Mouse (Mus musculus): ENCODE measurements around the gene Cst9.

Gene Cst9

DNA sequence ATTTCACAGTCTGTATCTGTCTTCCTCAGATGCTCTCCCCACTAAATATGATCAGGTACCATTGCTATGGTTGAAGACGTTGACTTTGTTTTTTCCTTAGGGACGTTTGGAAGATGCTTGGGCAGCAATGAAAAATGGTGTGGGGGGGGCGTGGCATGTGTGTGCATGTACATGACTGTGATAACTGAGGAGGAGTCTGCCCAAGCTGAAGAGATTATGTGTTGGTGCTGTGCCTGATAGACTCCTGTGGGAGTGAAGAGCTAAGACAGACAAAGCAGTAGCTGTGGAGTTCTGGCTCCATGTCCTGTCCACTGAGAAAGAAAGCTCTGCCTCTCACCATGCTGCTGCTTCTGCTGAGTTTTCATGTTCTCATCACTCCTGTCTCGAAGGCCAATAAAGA is at the start of gene Cst9:
Gene Cst9, plus strand, starts transcription at position 236 of the 400 bp plus-strand sequence.
- no peak for DNase-seq

DNA sequence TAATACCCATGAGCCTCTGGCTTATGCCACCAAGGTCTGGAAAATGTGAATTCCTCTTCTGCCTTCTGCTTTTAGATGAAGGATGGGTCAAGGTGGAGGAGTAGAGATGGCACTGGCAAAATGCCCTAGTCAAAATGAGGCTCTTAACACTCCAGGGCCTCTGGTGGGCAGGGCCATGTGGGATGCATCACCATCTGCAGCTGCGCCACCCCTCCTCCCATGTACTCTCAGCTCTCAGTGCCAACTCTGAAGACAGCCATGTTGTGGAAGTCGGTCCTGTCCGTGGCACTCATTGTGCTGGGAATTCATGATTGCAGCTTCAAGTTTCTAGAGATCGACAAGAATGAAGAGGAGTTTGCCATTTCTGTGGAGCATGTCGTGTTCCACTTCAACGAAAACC is 45.8 kb upstream of the Cst9 start, which contains the start of gene Cst12:
Gene Cst12, plus strand, starts transcription at position 220 of the 400 bp plus-strand sequence.
- DNase-seq, result no peak

DNA sequence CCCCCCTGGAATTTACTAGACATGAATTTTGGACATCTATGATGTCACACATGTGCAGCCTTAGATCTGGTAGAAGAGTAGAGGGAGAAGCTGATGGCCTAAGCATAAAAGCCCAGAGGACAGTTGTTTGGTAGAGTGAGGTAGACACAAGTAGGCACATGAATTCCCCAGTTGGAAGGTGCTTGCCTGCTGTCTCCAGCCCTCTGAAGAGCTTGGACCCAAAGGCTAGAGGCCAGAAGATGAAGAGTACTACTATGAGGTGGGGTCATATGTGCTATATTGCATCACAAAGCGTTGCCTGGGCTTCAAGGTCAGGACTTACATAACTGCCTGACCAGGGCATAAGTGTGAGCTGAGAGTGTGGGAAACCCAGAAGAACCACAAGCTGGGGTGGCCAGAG is 36.5 kb upstream of the Cst9 start, which contains the start of gene Cst8:
Gene Cst8, plus strand, starts transcription at position 301 of the 400 bp plus-strand sequence.
- DNase-seq, result no peak

DNA sequence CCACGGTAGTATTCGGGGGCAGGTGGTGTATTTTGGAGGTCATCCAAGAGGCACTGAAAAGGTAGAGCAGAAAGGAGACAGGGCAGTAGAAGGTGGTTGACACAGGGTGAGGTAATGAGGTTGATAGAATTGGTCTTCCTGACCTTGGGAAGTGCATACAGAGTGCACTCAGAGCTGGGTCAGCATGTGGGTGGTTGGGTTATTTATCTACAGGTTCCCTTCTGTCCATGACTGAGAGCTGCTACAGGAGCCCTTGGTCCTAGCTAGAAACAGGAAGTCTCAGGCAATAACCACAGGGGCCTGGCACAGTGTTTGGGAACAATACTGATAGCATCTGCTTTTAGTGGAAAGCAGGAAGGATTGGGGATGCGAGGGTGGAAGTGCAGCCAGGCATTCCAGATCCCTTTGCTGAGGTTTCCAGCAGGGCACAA is 33.4 kb upstream of the Cst9 start:
- peak; percentile 2 for DNase-seq

DNA sequence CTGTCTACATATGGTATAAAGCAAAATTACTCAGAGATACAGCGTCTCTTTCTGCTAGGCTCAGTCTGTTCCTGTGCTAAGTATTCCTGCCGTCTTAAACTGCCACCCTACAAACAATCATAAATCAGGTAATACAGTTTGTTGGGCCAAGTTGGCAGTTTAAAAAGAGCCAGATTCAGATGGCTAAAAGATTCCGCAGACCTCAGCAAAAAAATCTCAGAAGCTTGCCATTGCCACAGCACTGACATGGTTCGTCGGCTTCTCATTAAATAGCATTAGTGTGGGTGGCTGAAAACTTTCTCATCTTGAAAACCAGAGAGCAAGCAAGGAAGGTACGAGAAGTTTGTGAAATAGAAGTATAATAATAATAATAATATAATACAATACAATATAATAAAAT is 28.3 kb upstream of the Cst9 start:
- no peak for DNase-seq

DNA sequence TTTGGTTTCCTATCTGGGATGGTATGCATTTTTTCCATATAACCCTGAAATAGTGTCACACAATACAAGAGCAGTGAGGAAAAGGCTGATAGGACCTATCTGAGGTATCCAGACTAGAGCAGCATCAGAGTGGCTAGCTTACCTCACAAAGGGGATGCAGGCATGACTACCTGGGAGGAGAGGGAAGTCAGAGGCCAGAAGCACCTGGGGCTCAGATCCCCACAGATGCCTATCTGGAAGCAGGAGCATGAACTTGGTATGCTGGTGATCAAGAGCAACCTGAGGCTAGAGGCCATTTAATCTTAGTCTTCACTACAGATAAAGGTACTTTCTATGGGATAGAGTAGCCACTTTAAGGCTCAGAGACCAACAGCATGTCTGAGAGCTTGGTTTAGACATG is 15.0 kb upstream of the Cst9 start, which contains the start of gene Cst13:
Gene Cst13, plus strand, starts transcription at position 173 of the 400 bp plus-strand sequence.
- DNase-seq, result no peak

DNA sequence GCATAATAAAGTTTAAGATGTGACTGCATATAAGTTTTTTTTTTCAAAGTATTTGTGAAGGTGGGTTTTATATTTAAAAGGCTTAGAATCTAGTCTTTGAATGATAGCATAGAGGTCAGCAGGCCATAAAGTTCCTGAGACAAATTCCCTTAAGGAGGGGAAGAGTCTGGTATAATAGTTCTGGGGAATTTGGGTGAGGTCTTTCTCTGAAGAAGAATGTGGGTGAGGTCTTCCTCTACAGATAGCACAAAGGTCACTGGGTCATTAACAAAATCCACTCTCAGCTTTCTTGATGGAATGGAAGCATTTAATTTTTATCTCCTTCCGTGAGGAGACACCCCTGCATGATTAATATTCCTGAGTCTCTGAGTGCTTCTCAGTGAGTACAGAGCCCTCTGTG is 9.0 kb upstream of the Cst9 start:
- no peak for DNase-seq

DNA sequence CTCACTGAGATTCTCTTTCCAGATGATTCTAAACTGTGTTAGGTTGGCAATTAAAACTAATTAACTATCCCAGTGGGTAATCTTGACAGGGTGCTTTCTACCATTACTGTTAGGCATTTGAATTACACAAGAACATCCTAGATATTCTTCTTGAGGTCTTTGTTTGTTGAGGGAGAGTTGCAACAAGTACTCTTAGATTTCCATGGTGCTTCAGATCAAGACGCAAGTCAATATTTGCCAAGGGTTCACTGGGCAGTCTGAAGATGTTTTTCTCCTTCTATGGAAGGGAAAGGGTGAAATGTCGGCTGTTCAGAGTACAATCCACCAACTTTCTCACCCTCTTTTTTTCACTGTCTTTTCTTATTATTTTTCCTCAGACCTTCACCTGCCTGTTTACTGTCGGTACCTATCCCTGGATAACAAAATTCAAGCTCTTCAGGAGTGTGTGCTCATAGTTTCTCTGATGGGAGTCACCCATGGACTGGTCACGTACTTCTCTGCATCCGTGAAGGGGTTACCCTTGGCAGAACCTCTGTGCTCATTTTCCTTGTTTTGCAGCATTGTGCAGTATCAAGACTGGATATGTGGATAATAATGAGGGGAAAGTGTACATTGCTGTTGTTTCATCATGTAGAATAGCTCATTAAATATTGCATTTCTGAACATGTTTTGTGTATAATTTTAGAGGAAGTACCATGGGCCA is 3.3 kb downstream of the Cst9 start:
- no peak for DNase-seq

DNA sequence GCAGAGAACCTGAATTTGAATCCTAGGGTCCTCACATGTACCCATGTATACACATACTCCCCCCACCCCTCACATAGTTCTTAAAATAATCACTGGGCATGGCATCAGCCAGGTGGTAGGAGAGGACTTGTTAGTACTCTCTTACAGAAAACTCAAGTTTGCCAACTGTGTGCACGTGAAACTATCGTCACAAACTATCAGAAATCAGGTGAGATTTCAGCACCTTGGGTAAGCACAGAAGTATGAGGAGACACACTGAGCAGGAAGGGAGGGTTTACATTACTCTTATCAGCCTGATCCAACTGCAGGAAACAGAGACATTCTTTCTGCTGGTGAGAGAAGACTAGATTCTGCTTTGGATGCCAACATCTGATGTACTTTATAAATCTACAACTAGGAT is 4.3 kb downstream of the Cst9 start:
- DNase-seq, result no peak

DNA sequence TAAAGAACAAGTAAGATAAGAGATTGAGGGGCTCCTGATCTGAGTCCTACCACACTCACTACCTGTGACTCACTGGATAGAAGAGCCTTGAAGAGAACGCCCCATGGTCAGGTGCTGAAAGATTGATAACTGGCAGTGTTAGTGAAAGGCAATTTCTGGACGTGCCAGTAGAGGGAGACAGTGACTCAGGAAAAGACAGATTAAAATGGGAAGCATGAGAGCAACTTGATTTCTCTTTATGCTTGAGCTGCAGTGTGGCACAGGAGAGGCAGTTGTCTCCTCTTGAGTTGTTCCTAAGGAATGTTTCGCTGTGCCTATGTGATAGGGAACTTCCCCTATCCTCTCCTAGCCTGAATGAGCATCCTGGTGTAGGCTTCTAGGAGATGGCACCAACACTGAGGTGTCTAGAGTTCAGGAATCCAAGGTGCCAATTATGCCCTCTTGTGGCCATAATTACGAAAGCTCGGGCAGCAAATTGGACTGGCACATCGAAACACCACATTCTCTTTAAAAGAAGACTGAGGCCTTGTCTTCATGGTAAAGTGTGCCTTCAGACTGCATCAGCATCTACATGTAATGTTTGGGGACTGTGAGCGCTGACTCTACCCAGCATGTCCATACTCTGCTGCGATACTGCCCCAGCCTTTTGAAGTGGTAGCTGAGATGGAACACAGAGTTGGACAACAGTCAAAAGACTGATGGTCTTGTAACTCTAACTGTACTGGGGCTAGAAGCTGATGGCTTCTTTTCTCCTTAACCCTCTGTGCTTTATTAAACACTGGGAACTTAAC is 16.4 kb downstream of the Cst9 start:
- peak; percentile 88 for DNase-seq

DNA sequence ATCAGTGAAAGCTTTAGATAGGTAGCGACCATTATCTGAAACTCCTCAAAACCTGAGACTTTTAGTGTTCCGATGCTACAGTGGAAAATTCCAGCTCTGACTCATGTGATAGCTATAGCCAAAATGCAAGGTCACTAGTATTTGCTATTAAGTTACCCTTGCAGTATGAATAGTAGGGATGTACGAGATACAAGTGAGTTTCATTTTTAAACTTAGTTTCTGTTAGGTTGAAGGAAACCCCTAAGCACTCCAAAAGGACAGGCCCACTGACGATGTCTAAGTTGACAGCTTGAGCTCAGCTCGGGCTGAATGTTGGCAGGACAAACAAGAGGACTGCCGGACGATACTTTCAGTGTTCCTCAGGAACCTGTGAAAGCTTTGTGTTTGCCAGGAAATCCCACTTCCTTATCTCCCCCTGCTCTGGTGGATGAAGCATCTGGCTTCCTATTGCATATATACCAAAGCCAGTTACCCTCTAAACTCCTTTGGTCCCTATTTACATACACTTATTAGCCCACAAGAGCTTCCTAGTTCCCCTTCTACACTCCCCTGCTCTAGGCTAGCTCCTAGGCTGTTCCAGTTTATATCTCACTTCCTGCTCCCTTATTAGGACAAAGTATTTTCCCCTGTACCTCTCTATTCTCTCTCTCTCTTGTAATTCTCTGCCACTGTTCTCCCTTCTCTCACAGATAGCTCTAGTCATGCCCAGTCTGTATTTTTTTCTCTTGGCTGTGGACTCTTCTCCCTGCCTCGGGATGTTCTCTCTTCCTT is 21.9 kb downstream of the Cst9 start:
- DNase-seq, result no peak

DNA sequence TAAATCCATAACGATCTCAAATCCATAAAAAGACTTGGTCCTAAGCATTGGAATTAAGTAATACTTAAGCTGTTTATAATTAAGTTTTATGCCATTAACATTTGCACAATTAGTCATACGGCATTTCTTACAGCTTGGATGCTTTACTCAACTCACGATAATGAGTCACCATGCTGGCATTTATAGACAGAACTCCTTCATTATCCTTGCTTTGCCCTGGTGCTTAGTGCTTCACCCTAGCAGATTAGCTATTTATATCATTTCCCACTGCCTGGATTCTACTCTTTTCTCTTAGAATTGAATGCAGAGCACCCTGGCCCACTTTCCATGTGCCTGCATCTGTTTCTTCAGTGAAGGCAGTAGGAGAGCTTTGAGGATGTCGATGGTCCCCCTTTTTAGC is 22.6 kb downstream of the Cst9 start:
- no peak for DNase-seq

DNA sequence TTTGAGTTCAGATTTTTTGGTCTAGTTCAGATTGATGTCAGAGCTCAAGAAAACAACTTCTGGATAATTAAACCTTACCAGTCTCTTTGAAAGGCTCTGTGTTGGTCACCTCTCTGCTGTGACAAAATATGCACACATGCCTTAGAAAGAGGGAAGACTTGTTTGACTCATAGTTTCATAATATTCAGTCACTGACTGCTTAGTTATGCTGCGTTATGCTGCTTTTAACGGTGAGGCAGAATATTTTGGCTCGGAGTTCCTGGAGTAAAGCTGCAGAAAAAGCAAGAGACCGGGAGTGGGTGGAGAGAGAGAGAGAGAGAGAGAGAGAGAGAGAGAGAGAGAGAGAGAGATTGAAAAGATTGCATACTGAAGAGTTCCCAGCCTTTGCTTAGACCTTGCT is 26.0 kb downstream of the Cst9 start:
- DNase-seq, result no peak

DNA sequence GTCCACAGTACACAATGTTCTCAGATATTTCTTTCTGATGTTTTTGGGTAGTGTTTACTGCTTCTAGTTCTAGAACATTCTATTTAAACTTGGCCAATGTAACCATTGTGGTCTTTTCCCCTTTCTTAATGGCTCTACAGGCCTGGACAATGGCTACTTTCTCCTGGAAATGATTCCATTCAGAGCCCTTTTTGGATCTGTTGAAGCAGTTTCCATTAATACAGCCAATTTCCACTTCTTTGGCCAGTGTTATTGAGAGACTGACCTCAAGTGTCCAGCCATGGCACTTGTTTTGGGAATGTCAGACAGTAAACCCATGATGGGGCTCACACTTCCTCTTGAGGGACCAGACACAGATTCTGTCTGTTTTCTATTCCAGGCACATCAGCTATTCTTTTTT is 26.7 kb downstream of the Cst9 start:
- DNase-seq, result peak; percentile 62

DNA sequence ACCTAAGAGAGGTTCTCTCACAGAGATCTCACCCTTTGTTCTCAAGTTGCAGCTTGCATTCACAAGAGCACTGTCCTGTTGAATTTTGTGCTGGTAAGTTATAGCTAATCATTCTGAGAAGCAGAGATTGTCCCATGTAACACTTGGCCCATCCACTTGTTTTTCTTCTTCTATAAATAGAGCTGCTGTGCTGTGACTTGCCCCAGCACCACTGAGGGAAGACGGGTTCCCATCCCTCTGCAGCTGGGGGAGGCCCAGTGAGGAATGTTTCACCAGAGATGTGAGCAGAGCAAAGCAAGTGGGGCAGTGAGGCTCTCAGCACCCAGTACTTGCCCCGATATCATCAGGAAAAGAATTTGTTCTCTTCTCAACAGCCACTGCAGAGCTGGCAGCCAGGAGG is 30.0 kb downstream of the Cst9 start, which contains the start of gene 9230104L09Rik:
Gene 9230104L09Rik, minus strand, starts transcription at position 73 of the 400 bp plus-strand sequence.
- peak; percentile 51 for DNase-seq

DNA sequence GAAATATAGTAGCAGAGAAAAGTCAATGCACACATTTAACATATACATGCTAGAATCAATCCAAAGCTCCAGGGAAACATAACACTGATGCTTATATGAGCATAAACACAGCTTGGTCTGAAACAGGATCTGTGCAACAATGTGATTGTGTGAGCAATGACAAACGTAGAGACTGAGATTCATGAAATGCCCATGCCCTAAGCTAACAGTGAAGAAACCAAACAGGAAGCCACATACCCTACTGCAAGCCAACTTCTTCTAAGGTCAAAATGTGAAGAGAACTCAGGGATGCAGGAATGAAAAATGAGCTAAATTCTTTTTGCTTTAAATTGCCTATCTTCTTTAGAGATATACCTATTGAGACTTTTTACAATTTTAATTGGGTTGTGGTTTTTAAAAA is 34.0 kb downstream of the Cst9 start:
- DNase-seq, result no peak

DNA sequence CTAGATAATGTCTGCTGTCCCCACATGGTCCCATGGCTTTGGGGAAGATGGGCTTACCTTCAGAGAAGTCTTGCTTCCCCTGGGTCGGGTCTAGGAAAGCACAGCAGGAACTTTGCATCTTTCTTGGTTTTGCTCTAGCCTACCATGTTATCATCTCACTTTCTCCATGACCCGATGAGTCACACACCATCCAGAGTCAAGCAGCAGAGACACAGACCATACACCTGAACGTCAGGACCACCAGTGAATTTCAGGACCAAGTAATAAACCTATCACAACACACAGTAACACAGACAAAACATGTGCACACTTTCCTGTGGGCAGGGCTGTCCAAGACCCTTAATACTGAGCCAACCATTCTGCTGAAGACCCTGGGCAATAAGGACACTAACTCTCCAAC is 35.6 kb downstream of the Cst9 start:
- no peak for DNase-seq

DNA sequence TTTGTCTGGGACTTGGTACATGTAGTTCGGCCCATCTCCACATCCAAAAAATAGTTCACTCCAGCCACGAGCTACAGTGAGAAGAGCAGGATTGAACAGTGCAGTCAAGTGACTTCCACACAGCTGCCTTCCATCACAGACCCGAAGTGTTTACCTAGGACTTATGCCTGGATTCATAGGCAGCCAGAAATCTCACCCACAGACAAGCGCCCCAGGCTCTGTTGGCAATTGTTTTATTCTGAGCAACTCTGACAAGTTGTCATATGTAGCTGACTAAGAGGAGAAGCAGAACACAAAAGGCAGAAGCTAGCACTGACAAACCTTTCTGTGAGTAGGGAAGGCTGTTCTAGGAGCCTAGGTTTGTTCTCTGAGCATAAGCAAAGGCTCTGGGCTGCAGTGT is 37.9 kb downstream of the Cst9 start:
- peak; percentile 47 for DNase-seq

DNA sequence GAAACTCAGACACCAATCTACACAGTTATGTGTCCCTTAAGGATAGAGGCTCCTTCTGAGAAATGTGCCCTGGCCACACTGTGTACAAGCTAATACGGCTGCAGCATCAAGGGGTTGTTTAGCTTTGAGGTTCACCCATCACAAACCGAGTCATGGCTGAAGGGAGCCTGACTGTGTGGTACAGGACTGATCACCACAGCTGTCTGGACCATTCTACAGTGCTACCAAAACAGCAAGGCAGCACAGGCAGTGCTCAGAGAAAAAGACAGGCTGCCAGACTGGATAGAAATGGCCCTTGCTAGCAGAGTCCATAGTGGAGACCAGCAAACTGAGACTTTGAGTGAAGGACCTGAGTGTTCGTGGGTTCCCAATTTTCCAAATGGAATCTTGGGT is 39.3 kb downstream of the Cst9 start:
- DNase-seq, result no peak

DNA sequence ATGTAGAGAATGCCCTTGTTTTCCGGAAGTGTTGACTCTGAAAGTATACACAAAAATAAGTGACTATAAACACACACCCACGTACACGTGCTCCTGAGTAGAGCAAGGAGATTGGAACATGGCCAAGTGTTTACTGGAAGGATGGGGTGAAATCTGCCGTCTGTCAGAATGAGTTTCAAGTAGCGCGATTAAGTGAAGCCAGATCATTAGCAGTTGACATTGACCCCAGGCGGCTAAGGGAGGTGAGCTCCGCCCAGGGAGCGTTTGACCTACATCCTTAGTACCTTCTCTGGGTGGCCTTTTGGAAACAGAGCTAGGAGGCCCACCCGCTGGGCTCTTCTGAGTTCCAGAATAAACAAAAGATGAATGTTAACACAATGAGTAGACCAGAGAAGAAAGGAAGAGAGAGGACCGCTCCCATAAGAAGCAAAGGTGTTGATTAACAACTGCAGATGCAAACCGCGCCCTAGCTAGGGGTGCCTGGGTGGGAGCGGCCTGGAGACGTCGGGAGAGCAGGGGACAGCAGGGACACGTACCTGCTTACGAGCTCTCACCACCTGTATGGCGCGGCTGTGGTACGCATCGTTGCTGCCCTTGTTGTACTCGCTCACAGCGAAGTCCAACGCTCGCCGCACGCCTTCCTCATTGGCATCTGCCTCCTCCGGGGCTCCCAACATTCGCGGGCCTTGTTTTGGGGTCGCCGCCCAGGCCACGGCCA is 39.8 kb downstream of the Cst9 start:
- peak; percentile 58 for DNase-seq

DNA sequence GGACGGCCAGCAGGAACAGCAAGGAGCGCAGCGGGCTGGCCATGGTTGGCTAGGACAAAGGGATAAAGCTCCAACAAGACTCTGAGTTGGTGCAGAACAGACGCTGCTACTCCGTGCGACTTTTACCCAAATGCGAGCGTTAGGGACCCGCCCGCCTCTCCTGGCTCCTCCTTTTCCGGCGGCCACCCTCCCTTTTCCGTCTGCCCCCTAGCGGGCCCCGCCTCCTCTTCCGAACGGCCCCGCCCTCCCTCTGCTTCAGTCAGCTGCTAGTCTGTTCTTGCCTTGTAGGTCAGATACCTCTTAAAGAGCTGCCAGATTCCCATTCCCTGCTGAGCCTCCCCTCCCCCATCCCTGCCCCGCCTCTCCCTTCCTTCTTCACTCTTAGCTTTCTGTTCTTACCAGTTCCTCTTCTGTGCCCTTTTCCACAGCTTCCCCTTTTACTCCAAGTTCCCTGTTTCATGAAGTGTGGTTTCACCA is 40.4 kb downstream of the Cst9 start, which contains the start of gene Cst3:
Gene Cst3, minus strand, starts transcription at position 358 of the 477 bp plus-strand sequence.
- peak; percentile 98 for DNase-seq
